Mouse (Mus musculus): ENCODE results near the gene Golgb1. TPM values are rescaled to one million over a fixed set of nuclear protein-coding genes. Genes with fewer than 3 reads are reported as not detected.

The Golgb1 gene
- polyA plus RNA-seq, 1 experiment from 2014 or later = 83.7 TPM

DNA sequence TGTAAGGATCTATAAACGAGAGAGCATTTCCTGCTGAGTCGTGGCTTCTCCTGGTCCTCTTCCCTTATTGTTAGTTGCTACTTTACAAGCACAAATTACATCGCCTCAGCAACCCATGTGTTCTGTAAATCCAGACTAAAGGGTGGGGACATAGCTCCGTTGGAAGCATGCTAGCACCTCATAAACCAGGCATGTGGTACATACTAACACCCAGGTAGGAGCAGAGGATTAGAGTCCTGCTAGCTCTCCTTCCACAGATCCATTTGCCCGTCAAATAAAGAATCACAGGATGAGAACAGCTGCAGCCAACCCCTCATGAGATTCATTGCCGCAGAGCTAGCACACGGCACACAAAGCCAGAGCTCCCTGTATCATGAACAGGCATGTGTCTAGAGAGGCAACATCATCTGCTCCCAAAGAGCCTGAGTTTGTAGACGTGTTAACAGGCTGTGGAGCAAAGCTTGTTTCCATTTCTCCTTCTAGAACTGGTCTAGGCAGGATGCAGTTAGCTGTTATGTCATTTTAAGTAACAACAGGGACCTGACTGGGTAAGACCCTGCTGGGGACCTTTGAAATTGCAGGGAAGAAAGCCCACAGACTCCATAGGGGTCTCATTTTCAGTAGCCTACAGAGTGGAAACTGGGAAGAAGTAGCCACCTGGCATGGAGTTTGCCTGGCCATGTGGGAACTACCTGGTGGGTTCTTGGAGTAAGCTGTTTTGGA lies 74.8 kb downstream of the Golgb1 start:
- Histone ChIP-seq H3K4me1 (replicated peaks) (no peaks in the 10 kb centered on the region), H3K27ac (replicated peaks) (no peak overlapping the region), H3K27me3 (no peaks in the 10 kb centered on the region), H3K9me3 (no peaks in the 10 kb centered on the region), H3K36me3 (no peaks in the 10 kb centered on the region), H3K4me3 (no peak overlapping the region), H3K9ac (no peak overlapping the region), H3K4me2 (no peak overlapping the region)
- 57% methylated on average over 8 of the region's 8 CpGs for WGBS
- no peak for ATAC-seq (ENCODE audit: low FRiP score, low read depth)

DNA sequence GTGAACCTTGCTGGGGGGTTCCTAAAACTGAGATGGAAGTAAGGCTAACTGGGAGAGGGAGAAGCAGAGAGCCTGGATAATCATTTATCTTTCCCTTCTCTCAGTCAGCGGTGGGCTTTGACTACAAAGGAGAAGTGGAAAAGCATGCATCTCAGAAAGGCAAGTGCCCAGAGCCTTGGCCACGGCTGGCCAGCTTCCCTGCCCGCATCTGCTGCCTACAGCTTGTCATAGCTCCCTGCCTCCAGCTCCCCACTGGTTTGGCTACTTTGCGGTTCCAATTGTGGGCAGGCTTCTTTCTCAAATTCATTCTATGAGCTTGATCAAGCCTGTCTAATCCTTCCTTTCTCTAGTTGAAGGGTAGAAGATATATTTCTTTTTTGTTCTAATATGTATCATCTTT lies 76.1 kb downstream of the Golgb1 start:
- ATAC-seq (ENCODE audit: low FRiP score, low read depth) = 0 out of 2 replicates have a peak, but pooled peaks have one; percentile 59
- no peaks in the 10 kb centered on the region for H3K9me3 ChIP-seq
- WGBS = 18% methylated on average over 4 of the region's 4 CpGs
- H3K4me2 ChIP-seq = no peak overlapping the region
- H3K9ac ChIP-seq = no peak overlapping the region
- no peaks in the 10 kb centered on the region for H3K4me1 ChIP-seq (replicated peaks)
- no peaks in the 10 kb centered on the region for H3K36me3 ChIP-seq
- H3K4me3 ChIP-seq = no peak overlapping the region
- no peak overlapping the region for H3K27ac ChIP-seq (replicated peaks)
- no peaks in the 10 kb centered on the region for H3K27me3 ChIP-seq

DNA sequence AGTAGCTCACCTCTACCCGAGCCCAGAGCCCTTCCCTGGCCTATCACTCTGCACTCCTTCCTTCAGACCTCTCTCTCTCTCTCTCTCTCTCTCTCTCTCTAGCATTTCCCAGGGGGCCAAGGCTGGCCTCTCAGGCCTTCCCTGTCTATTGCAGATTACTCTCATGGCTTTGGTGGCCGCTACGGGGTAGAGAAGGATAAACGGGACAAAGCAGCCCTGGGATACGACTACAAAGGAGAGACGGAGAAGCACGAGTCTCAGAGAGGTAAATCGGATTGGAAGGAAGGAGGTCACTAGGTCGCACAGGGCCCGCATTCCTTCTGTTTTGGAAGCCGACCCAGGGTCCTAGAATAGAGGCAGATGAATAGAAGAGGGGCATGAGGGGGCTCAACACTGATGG lies 80.2 kb downstream of the Golgb1 start:
- Histone ChIP-seq H3K36me3 (no peaks in the 10 kb centered on the region), H3K4me3 (no peak overlapping the region), H3K9me3 (no peaks in the 10 kb centered on the region), H3K27ac (replicated peaks) (no peak overlapping the region), H3K9ac (no peak overlapping the region), H3K4me1 (replicated peaks) (no peaks in the 10 kb centered on the region), H3K27me3 (no peaks in the 10 kb centered on the region), H3K4me2 (no peak overlapping the region)
- no peak for ATAC-seq (ENCODE audit: low FRiP score, low read depth)
- 44% methylated on average over 11 of the region's 11 CpGs for WGBS

DNA sequence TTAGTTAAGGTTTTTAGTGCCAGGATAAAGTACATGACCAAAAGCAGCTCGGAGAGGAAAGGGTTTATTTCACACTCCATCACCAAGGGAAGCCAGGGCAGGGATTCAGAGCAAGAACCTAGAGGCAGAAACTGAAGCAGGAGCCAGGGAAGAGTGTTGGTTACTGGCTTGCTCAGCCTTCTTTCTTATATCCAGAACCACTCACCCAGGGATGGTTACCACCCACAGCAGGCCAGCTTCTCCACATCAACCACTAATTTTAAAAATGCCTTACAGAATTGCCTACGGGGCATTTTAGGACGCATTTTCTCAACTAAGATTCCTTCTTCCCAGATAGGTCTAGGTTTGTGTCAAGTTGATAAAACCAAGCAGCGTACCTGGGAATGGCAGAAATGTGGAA lies 88.5 kb downstream of the Golgb1 start:
- WGBS = 90% methylated on average over 4 of the region's 4 CpGs

DNA sequence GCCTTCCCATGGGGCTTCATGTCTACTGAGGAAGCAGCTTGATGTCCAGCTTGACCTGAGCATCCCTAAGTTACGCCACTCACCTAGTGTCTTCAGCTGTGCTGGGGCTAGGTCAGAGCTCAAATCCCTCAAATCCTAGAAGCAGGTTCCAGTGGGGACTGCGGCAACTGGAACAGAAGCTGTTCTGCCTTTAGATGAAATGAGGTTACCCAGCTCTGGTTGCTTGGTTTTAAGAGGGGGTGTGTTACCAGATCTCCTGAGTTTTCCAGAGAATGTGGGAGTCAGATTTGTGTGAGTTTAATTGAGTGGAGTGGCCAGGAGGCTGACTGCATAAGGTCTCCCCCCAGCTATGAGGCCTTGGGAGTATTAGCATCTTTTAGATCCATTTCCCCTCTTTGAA lies 104.2 kb downstream of the Golgb1 start:
- Histone ChIP-seq H3K27ac (replicated peaks) (no peak overlapping the region), H3K36me3 (no peaks in the 10 kb centered on the region)
- 98% methylated on average over 2 of the region's 2 CpGs for WGBS

More for the DNA sequence above, 88.5 kb downstream of the Golgb1 start:
- no peak for ATAC-seq (ENCODE audit: low FRiP score, low read depth)
- no peak overlapping the region for H3K4me2 ChIP-seq
- H3K9me3 ChIP-seq = no peaks in the 10 kb centered on the region
- H3K9ac ChIP-seq = no peak overlapping the region
- no peak overlapping the region for H3K27ac ChIP-seq (replicated peaks)
- no peaks in the 10 kb centered on the region for H3K4me1 ChIP-seq (replicated peaks)
- no peak overlapping the region for H3K4me3 ChIP-seq
- H3K27me3 ChIP-seq = no peaks in the 10 kb centered on the region
- no peaks in the 10 kb centered on the region for H3K36me3 ChIP-seq

More for the DNA sequence above, 104.2 kb downstream of the Golgb1 start:
- no peak for ATAC-seq (ENCODE audit: low FRiP score, low read depth)
- no peaks in the 10 kb centered on the region for H3K9me3 ChIP-seq
- H3K27me3 ChIP-seq = no peaks in the 10 kb centered on the region
- no peak overlapping the region for H3K9ac ChIP-seq
- H3K4me2 ChIP-seq = no peak overlapping the region
- no peak overlapping the region for H3K4me3 ChIP-seq
- H3K4me1 ChIP-seq (replicated peaks) = no peaks in the 10 kb centered on the region

Other genes starting within 250 kb of the Golgb1 start
- 1.7 and 3.0 TPM in 2 replicates for gene Cd86, start 209.1 kb upstream of the Golgb1 start, polyA plus RNA-seq (2015; fragmentation: Nextera tagmentation; extraction: Ambion mirVana)
- 0.38 and 0.43 TPM in 2 replicates for gene Ildr1, start 181.2 kb upstream of the Golgb1 start, polyA plus RNA-seq (2015; fragmentation: Nextera tagmentation; extraction: Ambion mirVana)
- 12.7 and 16.2 TPM in 2 replicates for gene Slc15a2, start 90.2 kb upstream of the Golgb1 start, polyA plus RNA-seq (2015; fragmentation: Nextera tagmentation; extraction: Ambion mirVana)
- 53.2 and 56.8 TPM in 2 replicates for gene Iqcb1, start 46.8 kb upstream of the Golgb1 start, polyA plus RNA-seq (2015; fragmentation: Nextera tagmentation; extraction: Ambion mirVana)
- gene Eaf2, start 137 bp upstream of the Golgb1 start, polyA plus RNA-seq (2015; fragmentation: Nextera tagmentation; extraction: Ambion mirVana) = 0.52 and 0.54 TPM in 2 replicates
- 2.1 and 2.8 TPM in 2 replicates for gene Hcls1, start 59.8 kb downstream of the Golgb1 start, polyA plus RNA-seq (2015; fragmentation: Nextera tagmentation; extraction: Ambion mirVana)
- gene Fbxo40, start 115.3 kb downstream of the Golgb1 start, polyA plus RNA-seq (2015; fragmentation: Nextera tagmentation; extraction: Ambion mirVana) = 0.04 TPM in 1 of 2 replicates, not detected in the other
- gene Polq, start 136.6 kb downstream of the Golgb1 start, polyA plus RNA-seq (2015; fragmentation: Nextera tagmentation; extraction: Ambion mirVana) = 2.4 and 3.5 TPM in 2 replicates